Mouse (Mus musculus) gastrocnemius, postnatal 14 days (tissue): ENCODE data around the gene Otp. TPM values are rescaled to one million over a fixed set of nuclear protein-coding genes. Genes with fewer than 3 reads are reported as not detected.

Experiments
- DNase-seq: peaks from one replicate; pipeline ENCODE4 v3.0.0; 2021; ENCODE audit warnings: mixed read lengths
- intact Hi-C: fragments of 180-260 bp; cut with DNase I; formaldehyde crosslinking; loops from one replicate; pipeline ENCODE4 v1.15.1; 2025; ENCODE audit warnings: low total_unique reads
- total RNA-seq, 2 experiments: library from RNA; stranded (reverse); gene quantifications; 2 replicates each; pipeline ENCODE4 v1.2.3; 2021

Otp gene
- total RNA-seq, 2 experiments from 2014 or later = not detected

DNA sequence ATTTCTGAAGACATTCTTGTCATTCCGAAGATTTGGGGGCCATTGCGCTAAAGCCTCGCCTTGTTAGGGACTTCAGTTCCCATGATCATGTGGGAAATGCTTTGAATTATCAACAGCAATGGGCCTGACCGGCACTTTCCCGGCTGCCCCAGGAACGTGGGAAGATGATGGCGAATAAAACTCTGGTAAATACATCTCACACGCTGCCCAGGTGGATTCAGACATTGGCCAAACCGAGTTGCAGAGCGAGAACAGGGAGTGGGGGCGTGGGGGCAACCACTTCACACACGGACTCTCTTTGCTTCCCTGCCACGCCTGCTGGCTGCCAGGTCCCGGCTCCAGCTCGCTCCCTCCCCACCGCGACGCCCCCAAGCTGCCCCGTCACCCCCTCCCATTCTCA, 3.0 kb upstream of the Otp start:
- intact Hi-C loops = loop anchor here (10.0 kb wide), 1 partner anchor 168 kb away; no protein-coding TSS in a partner anchor

GRCm38 (mm10) chr13:94873111-94874038, 2.0 kb upstream of the Otp start:
- intact Hi-C loops = loop anchor here (10.0 kb wide), 1 partner anchor 169 kb away; no protein-coding TSS in a partner anchor
- no peak for DNase-seq

More for the DNA sequence above, 3.0 kb upstream of the Otp start:
- DNase-seq = no peak

GRCm38 (mm10) chr13:94874039-94874425, 1.4 kb upstream of the Otp start:
- no peak for DNase-seq
- intact Hi-C loops = loop anchor here (10.0 kb wide), 1 partner anchor 169 kb away; no protein-coding TSS in a partner anchor

GRCm38 (mm10) chr13:94874656-94875395, 576 bp upstream of the Otp start:
- intact Hi-C loops = loop anchor here (10.0 kb wide), 1 partner anchor 170 kb away; no protein-coding TSS in a partner anchor

DNA sequence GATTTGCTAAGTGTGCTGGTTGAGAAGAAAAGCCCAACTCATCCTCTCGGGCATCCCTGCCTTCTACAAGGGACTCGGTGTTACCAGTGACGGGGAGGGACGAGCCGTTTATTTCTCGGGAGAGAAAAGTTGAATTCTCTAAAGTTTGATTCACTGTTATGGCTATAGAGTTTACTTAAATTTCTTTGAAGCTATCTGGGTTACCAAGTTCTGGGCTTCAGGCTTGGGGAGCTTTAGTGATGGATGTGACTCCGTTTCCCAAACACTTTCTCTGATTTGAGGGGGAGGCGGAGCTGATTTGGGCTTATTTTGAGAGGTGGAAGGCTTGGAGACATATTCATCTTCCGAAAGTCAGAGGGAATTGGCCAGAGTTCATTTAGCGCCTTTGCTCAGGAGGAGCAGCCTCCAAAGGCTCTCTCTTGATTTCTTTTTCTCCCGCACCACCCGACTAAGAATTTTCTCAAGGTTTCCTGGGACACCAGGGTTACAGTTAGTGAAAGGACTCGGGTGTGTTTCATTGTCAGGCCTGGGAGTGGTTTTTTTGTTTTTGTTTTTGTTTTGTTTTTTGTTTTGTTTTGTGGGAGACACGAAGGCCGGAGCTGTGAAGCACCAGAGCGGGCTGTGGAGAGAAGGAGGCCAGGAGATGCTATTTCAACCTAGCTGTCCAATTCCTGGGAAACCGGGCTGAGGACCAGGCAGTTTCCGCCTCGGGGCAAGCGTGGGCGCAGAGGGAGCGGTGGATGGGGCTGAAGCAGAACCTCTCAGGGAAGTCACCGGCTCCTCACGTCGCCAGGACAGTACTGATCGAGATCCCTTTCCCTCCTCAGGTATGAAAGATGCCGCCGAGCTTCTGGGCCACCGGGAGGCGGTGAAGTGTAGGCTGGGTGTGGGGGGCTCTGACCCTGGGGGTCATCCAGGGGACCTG, 1.1 kb downstream of the Otp start:
- no peak for DNase-seq
- intact Hi-C loops = loop anchor here (10.0 kb wide), 1 partner anchor 172 kb away; no protein-coding TSS in a partner anchor

More at GRCm38 (mm10) chr13:94874656-94875395, 576 bp upstream of the Otp start:
- DNase-seq = no peak

GRCm38 (mm10) chr13:94877211-94877590, 1.8 kb downstream of the Otp start:
- no peak for DNase-seq
- intact Hi-C loops = loop anchor here (10.0 kb wide), 1 partner anchor 172 kb away; no protein-coding TSS in a partner anchor

GRCm38 (mm10) chr13:94877991-94878745, 2.8 kb downstream of the Otp start:
- no peak for DNase-seq
- intact Hi-C loops = loop anchor here (10.0 kb wide), 1 partner anchor 173 kb away; no protein-coding TSS in a partner anchor

DNA sequence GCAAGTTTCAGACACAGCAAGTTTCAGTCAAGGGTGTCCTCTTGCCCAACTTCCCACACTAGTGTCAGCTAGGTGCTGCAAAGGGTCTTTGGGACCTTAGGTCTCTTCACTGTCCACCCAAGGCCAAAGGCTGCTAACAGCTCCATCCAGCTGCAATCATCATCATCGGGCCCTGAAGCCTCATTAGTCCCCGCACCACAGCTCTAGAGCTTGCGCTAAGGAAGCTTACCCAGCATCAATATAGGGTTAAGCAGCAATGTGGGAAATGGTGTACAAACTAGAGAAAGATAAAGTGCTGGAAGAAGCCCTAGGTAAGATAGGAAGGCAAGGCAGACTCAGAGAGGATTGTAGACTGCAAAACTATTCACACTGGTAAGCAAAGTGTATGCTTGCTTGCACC, 5.8 kb downstream of the Otp start:
- intact Hi-C loops = no loop called here
- DNase-seq = no peak

- no peak for DNase-seq
- intact Hi-C loops = no loop called here
These were observed 6.8 kb downstream of the Otp start for GRCm38 (mm10) chr13:94882221-94882620.

GRCm38 (mm10) chr13:94882711-94883145, 7.3 kb downstream of the Otp start:
- intact Hi-C loops = no loop called here
- DNase-seq = no peak

DNA sequence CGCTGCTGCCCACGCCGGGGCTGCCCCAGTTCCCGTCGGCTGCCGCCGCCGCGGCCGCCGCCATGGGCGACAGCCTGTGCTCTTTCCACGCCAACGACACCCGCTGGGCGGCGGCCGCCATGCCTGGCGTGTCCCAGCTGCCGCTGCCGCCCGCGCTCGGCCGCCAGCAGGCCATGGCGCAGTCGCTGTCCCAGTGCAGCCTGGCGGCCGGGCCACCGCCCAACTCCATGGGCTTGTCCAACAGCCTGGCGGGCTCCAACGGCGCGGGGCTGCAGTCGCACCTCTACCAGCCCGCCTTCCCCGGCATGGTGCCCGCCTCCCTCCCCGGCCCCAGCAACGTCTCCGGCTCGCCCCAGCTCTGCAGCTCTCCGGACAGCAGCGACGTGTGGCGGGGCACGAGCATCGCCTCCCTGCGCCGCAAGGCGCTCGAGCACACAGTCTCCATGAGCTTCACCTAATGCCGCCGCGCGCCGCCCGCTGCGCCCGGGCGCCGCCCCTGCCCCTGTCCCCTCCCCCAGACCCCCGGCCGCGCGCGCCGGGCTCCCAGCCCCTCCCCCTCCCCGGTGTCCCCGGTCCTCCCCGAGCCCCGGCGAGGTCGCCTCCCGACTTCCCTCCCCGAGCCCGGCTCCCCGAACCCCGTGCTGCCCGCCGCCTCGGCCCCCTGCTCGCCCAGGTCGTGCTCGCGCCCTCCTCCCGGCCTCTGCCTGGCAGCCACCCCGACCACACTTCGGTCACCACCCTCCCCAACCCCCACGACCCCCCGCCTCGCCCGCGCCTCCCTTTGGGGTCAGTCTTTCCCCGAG, 8.0 kb downstream of the Otp start:
- intact Hi-C loops = no loop called here
- peak; percentile 41 for DNase-seq

- intact Hi-C loops = no loop called here
- DNase-seq = no peak
These were observed 8.9 kb downstream of the Otp start for GRCm38 (mm10) chr13:94883966-94884960.

GRCm38 (mm10) chr13:94885291-94886235, 10.2 kb downstream of the Otp start:
- intact Hi-C loops = no loop called here
- DNase-seq = peak; percentile 18

DNA sequence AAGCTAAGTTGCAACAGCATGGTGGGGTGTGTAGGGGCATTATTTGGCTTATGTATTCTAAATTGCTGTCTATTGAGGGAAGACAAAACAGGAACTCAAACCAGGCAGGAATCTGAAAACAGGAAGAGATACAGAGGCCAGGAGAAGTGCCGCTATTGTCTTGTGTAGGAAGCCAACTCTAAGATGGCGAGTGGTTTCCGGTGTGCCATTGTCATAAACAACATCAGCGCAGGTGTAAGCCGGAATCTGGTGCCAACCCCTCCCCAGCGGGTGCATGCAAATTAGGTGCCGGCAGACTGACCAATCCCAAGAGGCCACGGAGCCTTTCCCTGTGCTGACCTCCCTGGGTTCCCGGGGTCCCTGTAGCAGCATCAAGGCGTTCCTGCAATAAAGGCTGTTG, 32.4 kb downstream of the Otp start:
- no peak for DNase-seq
- intact Hi-C loops = no loop called here

DNA sequence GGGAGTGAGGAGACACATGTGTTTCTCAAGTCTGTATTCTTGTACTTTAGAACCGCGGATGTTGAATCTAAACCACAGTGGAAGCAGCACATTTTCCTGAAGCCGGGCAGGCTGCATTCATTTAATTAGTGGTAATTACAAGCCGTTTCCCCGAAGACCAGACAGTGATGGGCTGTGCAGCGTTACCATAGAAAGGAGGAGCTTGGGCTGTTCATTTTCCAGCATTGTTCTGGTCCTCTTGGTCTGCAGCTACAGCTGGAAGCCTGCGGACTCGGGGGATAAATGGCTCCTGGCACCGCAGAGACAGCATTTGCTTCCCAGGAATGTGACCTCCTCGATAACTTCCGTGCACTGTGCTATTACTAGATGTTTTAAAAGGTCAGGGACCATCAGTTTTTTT, 37.6 kb downstream of the Otp start:
- no peak for DNase-seq
- intact Hi-C loops = no loop called here
